Mouse (Mus musculus) C2C12 (cell line): ENCODE measurements around the gene Sema3b.

ENCODE experiments used
- CEBPB ChIP-seq: IDR thresholded peaks from one replicate; pipeline ENCODE4 v1.6.1; 2011; ENCODE audit warnings: low read depth, mild to moderate bottlenecking, control low read depth, moderate library complexity
- CTCF ChIP-seq: IDR thresholded peaks from one replicate; pipeline ENCODE4 v1.5.1; 2011; ENCODE audit not compliant: control insufficient read depth, insufficient read depth, insufficient read length
- FOSL1 ChIP-seq: IDR thresholded peaks from one replicate; pipeline ENCODE4 v1.8.0; 2011; ENCODE audit warnings: mild to moderate bottlenecking, low read length; ENCODE audit not compliant: poor library complexity, insufficient read depth, severe bottlenecking
- MAX ChIP-seq: IDR thresholded peaks from one replicate; pipeline ENCODE4 v1.6.1; 2011; ENCODE audit warnings: mild to moderate bottlenecking, control low read depth
- MYOD1 ChIP-seq: IDR thresholded peaks from one replicate; pipeline ENCODE4 v1.6.1; 2011; ENCODE audit warnings: low read depth; ENCODE audit not compliant: control insufficient read depth, insufficient read length
- USF1 ChIP-seq: IDR thresholded peaks from one replicate; pipeline ENCODE4 v1.6.1; 2011; ENCODE audit warnings: low read depth, mild to moderate bottlenecking, control low read depth, moderate library complexity

DNA sequence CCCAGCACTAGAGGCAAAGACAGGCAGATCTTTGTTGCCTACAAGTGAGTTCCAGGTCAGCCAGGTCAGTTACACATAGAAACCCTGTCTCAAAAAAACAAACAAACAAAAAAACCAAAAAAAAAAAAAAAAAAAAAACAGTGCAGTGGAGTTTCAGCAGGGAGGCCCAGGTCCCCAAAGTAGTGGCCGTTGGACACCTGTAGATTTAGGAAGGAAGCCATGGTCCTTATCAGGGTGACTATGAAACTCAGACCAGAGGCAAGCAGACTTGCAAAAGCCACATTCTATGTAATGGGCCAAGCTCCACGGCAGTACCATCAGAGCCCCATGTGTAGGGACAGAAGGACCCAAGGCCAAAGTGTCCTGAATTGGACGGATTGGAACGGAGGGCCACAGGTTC lies 27.4 kb downstream of the Sema3b start:
- no peak for TF ChIP-seq CTCF
- TF ChIP-seq USF1 = no peak
- no peak for TF ChIP-seq FOSL1
- TF ChIP-seq MAX = no peak
- no peak for TF ChIP-seq MYOD1
- no peak for TF ChIP-seq CEBPB
